Mouse (Mus musculus) testis, postnatal 14 days (tissue): ENCODE data around the gene Fkbp14.

Experiments used
- DNase-seq: peaks from one replicate; pipeline ENCODE4 v3.0.0; 2021; ENCODE audit warnings: low spot score

Fkbp14 gene

DNA sequence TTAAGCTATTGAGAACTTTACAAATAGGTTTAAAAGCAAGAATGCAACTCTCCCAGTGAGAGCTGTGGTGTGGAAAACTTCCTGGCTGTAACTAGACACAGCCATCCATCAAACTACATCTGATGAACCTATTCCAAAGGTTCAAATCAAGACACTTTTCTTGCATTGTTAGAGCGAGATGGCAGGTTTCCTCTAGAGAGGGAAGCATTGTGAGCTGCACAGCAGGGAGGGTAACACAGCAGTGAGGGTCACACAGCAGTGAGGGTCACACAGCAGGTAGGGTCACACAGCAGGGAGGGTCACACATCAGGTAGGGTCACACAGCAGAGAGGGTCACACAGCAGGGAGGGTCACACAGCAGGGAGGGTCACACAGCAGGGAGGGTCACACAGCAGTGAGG, 8.9 kb downstream of the Fkbp14 start:
- DNase-seq, result no peak

DNA sequence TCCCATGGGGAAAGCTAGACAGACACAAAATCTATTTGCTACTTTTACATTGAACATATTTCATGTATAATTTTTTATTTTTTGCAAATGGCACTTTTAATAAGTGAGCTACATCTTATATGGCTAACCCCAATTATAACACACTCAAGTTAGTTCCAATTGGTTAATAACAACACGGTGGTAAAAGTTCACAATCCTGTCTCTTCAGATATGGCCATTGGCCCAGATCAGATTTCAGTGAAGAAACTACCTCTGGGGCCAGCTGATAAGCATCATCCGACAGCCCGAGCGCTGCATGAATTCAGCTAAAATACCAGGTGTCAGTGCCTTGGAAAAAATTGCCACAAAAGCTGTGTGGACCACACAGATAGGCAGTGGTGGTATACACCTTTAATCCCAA, 9.4 kb downstream of the Fkbp14 start:
- DNase-seq, result no peak

DNA sequence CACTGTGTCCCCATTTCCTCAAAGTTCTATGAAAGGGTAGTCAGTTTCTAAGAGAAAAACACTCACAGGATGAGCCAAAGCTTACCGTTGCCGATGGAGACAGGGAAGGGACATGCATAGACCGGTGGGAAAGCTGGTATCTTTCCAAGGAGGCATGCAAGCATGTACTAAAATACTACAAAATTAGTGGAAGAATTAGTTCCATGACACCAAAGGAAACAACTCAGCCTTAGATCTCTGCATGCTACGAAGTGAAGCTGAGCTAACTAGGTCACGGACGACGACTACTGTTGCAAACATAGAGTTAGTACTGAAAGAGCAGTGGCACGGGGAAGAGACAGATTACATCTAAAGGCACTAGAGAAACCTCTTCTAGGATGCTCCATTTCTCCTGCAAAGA, 10.2 kb downstream of the Fkbp14 start:
- no peak for DNase-seq

DNA sequence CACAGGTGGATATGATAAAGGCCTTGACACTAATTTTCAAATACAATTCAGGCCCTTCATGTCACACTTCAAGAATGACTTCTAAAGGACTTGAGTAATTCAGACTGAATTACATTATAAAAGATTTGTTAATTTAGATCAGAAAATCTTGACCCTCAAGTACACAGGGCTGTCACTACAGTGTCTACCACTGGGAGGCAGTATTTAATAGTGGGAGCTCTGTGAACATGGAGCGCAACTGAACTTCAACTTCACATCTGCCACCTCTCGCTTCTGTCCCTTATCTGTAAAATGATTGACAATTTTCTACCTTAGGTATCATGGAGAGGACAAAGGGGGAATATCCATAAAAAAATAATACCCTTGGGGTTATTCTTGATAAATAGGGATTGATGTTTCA, 10.9 kb downstream of the Fkbp14 start:
- no peak for DNase-seq

DNA sequence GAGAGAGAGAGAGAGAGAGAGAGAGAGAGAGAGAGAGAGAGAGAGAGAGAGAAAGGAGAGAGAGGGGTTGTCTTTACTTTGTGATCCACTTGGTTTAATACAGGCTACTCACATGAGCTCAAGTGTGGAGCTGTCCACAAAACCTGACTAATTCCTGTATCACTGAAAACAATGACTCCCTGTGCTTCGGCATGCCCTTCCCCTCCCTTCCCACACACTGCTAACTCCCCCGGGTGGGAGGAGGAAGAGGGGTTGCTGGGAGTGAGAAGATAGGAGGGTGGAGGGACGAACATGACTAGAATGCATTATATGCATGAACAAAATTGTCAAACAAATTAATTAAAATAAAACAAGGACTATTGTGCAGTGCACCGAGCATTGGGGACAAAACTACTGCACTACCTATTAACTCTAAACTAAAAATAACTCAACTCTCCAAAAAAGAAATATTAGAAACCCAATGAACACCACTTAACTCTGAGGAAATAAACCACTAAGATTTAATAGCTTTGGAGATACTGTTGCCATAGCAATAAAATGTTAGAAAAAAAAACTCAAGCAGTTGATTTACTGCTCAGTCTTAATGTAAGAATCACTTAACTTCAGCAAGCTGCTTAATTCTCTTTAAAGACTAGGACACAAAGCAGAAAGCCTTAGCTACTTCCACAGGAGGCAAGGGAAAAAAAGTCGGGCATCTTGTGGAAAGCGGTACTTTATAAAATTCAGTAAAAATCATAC, 23.7 kb downstream of the Fkbp14 start:
- DNase-seq, result peak; percentile 78

DNA sequence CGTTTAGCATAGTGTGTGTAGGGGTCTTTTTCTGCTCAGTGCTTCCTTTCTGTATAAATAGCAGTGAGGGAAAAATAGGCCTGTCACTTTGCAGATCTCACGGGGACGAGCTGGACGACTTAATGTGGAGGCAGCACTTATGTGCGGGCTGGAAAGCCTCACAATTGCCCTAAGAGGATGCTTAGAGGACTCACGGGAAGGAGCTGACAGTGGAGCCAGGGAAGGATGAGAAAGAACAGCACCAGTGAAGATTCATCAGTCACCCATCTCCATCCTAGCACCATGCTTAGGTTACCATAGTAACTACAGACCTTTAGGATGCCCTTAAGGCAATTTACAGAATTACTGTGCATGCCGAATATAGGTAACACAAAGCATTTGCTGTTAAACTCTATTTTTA, 27.3 kb downstream of the Fkbp14 start:
- no peak for DNase-seq

DNA sequence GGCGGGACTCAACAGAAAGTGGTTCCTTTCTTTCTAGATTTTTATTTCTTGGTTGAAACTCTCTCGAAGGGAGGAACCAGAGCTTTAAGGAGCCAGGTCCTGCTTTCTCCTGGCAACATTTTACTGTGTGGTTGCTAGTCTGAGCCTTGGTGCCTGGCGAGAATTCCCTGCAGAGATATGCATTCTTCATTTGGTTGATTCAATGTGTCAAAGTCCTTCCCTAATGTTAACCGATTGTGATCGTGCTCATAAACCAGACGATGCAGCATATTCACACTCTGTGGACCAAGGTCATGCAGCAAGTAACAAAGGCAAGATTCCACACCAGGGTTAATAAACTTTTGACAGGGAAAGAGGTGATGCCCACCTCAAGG, 30.6 kb downstream of the Fkbp14 start:
- no peak for DNase-seq

DNA sequence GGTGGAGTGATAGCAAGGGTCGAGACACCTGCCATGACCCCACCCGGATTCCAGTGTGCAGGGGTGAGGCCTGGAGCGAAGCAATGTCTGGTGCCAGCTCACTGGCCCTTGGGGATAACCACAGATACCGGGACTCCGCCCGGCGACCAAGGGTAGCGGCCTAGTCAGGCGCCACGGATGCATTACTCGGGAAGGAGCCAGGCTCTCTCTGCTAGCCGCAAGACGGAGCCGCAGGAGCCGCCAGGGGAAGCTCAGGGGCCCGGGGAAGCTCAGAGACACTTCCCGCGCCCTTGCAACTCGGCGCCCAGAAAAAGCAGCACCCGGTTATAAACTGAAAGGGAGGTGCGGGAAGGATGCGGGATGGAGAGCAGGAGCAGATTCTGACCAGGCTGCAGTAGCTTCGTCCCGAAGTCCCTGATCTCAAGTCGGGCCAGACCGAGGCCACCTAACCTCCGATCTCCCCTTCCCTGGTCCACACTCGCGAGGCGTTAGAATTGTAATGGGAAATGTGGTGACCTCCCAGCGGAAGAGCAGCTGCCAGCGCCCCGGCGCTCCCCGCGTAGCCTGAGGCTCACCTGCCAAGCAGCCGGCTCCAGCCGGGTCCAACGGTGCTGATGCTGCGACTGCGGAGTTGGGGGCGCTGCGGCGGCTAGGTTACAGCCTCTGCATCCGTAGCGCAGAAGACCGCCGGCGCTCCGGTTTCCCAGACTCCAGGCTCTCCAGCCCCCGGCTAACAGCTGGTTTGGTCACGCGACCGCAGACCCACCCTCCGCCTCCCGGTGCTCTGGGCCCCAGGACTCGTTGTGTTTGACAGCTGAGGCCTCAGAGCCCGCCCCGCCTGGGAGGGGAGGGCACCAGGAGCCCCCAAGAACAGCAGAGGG, 31.2 kb downstream of the Fkbp14 start, which contains the start of gene Scrn1:
Gene Scrn1, minus strand, starts transcription at position 825 of the 881 bp plus-strand sequence.
- peak; percentile 68 for DNase-seq

DNA sequence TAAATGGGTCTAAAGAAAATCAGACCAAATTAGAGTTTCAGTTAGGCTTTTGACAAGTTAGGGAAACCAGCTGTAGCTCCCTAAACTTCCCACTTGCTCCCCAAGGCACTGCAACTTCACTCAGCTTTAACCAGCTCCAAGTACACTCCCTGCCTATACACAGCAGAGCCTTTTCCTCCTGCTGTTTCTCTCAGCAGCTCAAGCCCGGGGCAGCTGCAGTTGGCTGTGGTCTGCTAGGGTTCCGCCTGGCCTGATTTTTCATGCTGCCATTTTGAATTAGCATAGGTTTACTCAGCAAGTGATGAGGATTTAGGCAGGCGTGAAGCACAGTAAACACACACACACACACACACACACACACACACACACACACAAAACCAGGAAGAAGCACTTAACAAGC, 32.1 kb downstream of the Fkbp14 start:
- DNase-seq, result no peak

DNA sequence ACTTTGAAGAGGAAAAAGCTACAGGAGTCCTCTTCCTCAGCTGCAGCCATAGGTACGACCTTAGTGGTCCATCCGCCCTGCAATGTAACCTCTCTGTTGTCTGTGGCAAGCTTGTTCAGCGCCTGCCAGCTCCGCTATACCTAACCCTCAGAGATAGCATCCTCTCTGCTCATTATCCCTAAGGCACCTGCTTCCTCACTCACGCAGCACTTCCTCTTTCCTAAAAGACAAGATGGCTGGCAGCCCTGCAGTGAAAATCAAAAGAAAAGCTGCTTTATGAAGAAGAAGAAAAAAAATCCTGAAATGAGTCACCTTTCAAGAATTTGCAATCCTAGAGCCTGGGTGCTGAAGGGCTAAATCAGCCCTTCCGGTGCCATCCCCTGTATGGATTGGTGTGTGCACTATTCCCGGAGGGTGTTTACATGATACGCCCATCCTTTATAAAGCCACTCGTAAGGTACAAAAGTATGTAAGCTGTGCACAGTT, 32.6 kb downstream of the Fkbp14 start:
- DNase-seq, result no peak

DNA sequence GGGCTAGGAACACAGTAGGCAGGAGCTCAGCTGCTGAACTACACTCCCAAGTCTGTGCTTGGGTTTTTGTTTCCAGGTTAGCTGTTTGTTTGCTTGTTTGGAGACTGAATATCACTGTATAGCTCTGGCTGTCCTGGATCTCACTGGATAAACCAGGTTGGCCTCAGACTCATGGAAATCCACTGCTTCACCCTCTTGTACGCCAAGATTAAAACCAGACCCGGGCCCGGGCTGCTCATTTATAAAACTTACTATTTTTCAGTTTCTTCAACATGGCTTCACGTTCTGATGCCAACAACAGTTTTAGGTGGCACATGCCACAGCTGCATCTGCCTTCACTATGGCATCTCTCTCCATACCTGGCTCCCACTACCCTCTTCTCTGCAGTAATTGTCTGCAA, 33.5 kb downstream of the Fkbp14 start:
- no peak for DNase-seq

DNA sequence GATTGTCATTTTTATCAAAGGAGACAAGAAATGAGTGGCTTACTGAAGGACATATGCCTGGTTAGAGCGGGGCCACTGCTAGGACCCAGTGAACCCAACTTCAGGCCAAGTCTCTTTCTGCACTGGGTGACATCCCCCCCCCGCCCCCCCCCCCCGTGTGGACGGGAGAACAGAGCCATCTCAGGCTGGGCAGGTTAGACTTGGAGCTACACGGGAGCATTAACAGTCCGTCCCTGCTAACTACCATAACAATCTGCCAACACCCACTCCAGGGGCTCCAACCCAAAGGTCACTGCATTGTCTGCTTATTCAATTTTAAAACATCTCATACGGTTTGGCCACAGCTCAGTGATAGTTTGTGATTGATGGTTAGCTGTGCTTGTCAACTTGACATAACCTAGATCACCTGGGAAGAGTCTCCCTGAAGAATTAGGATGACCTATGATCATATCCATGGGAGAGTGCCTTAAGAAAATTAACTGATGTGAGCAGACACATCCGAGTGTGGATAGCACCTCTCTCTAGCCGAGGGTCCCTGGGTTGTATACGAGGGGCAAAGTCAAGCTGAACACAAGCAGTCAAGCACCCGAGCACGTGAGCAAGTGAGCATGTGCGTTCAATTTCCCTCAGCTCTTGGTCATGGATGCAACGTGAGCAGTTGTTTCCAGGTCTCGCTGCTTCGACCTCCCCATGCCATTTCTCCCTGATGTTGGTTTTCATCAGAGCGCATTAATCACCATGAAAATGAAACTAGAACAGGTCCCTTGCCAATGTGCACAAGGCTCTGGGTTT, 34.9 kb downstream of the Fkbp14 start:
- no peak for DNase-seq

DNA sequence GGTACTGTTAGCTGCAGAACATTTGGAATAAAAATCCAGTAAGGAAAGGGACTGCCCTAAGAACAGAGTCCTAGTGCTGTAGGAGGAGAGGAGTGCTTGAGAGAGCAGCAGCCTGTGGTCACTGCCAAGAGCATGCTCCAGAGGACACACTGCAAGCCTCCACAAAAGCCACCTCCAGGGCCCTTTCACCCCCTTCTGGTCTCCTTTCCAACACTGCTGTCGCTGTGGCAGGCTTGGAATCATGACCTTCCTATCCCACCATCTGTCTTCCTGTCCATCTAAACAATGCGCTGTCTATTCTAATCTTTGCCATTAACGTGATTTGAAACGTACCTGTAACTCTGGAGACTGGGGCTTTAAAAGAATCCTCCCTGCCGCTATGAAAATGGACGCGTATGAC, 38.6 kb downstream of the Fkbp14 start:
- DNase-seq, result no peak

DNA sequence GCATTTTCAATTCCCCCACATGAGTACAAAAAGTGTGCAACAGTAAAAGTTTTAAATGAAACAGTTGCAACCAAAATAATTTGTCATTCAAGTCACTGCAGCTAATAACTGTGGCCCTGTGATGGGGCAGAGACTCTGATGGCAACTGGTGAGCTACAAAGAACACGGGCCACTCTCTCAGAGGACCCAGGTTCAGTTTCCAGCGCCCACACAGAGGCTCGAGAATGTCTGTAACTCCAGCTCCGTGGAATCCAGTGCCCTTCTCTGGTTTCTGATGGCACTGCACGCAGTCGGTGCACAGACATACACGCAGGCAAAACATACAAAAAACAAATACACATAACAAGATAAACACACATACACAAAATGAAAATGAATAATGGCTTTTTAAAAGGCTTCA, 39.4 kb downstream of the Fkbp14 start:
- no peak for DNase-seq

DNA sequence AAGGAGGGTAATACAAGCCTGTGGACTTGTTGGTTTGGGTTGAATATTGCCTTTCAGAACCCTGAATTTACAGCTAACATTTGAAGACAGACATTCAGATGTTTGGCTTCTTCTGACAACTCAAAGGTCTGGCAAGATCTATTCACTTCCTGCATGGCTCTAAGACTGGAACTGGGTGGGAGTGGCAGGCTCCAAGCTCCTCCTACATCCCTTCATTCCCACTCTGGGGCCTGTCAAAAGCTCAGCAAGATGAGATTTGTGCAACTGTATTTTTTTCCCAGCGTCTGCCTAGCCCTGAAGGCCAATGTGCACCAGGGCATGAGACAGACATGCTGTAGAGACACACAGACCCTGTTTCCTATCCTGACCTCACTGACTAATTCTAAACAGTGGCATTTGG, 41.3 kb downstream of the Fkbp14 start:
- no peak for DNase-seq

DNA sequence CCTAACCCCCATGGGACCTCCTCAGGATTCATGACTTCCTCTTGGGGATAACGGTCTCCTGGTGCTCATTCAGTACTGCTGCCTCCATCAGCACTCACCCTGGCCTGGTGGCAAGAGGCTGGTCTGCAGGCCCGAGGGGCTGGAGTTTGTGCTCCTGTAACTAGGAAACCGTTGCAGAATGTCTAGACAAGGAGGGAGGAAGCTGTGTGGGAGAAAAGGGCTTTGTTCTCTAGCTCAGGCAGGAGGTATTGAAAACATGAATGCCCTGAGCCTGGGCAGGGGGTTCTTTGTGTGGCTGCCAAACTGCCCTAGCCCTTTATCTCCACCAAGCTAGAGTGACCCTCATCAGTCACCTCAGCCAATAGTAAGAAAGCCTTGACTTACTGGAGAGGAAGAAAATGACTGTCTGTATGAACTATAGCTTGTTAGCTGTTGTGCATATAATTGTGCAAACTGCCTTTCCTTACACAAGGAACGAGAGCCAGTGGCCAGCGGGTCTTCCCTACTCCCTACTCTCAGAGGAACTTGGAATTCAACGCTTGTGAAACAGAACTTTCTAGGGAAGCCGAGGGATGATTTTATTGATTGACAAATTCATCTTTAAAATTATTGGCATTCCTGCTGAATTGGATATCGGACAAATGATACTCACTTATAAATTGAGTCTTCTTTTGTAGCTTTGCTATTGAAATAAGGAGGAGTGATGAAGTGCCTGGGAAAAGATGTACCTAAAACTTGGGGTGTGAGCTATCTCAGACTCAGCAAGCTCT, 42.6 kb downstream of the Fkbp14 start:
- no peak for DNase-seq

DNA sequence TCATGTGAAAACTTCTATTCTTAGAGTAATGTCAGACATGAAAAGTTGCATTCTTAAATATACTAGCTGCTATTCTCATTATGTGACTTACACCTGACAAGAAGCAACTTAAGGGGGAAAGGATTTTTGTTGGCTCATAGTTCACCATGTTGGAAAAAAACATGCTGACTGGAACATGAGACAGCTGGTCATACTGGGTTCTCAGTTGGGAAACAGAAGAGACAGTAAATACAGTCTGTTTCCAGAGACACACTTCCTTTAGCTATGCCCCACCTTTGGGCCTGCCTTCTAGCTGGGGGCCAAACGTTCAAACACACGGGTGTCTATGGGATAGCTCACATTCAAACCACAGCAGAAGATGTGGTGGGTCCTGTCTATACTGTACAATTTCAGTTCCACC, 43.5 kb downstream of the Fkbp14 start:
- DNase-seq, result no peak

DNA sequence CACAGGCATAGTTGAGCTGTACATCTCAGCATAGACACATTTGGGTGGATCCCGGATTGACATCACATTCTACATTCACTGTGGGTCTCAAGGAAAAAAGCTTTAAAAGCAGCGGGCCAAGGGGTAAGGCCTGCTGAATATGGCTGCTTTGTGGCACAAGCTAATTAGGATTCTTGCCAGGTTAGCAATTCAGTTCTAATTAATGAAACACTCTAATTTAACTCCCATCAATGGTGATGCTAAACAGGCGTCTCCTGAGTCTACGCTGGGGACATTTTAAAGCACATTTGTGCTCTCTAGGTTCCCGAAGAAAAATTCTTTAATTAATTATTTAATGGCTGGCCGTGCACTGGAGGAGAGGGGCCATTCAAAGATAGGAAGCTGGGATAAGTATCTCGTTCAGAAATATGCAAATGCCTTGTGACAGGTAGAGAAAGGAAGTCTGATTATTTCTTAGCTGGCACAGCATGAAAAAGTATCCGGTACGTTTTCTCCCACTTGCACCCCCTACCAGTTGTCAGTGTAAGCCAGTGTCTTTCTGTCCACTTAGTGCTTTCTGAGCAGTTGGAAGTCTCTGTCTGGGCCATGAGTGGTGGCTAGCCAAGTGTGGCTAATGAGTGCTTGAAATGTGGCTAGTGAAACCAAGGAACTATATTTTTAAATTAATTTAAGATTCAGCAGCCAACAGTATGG, 44.2 kb downstream of the Fkbp14 start:
- no peak for DNase-seq

DNA sequence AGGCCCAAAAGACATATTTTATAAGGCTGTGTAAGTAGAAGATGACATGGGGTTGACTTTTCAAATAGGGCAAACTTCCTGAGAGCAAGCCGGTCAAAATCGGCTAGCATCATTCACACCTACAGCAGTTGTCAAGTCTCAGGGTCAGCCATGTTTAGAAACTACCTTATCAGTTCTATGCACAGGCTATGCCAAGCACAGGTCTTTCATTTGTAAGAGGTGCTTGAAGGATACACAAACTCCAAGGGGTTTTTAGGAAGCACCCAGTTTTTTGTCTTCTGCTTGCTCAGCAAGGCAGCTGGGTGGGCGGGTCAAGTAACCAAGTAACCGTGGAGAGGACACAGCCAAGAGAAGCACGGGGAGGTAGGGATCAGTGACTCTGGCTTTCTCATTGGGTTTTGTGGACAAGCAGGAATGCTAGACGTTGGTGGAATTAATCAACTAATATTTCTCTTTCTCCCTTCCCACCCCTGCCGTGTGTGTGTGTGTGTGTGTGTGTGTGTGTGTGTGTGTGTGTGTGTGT, 46.2 kb downstream of the Fkbp14 start:
- no peak for DNase-seq

DNA sequence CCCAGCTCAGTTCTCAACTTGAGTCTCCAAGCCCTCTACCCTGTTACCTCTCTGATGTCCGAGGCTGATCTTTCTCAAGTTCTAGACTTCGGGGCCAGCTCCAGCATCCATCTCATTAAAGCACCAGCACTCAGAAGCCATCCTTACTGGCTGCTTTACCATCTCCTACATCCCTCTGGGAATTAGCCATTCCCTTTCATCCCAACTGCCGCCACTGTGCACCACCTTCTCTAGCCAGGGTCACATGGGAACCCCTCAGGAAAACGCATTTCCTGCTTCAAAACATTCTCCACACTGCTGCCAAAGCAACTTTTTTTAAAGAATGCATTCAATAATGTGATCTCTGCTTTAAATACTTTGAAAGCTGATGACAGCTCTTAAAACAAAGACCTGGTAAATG, 47.8 kb downstream of the Fkbp14 start:
- DNase-seq, result no peak
